Mouse (Mus musculus): ENCODE data around the gene Mgp. TPM values are rescaled to one million over a fixed set of nuclear protein-coding genes. Genes with fewer than 3 reads are reported as not detected.
A peak's percentile ranks its signal among the peaks of the same experiment; 100 is the strongest.
"Not testable (repeated sequence)": the region's sequence is repeated elsewhere in the genome, so short reads cannot be mapped to it uniquely, and the experiment has no call there.

The Mgp gene
- polyA plus RNA-seq, 1 experiment from 2014 or later: 5.0 TPM

- Histone ChIP-seq H3K27me3 (replicated peaks; ENCODE audit: control insufficient read depth, insufficient read depth, low read length) (no peaks in the 10 kb centered on the region), H3K9ac (ENCODE audit: low read length) (no peak overlapping the region), H3K4me1 (ENCODE audit: control insufficient read depth, insufficient read depth, low read length) (no peaks in the 10 kb centered on the region), H3K27ac (ENCODE audit: low read depth, low read length) (no peak overlapping the region), H3K36me3 (ENCODE audit: control insufficient read depth, insufficient read depth, low read length) (no peaks in the 10 kb centered on the region), H3K4me3 (ENCODE audit: low read depth, low read length) (no peak overlapping the region), H3K9me3 (replicated peaks; ENCODE audit: control insufficient read depth, low read length) (no peaks in the 10 kb centered on the region), H3K4me2 (ENCODE audit: low read length) (no peak overlapping the region)
- no peak for ATAC-seq
- WGBS: 87% methylated on average over 6 of the region's 6 CpGs
- no peak for DNase-seq (ENCODE audit: low spot score)
These were observed 13.4 kb upstream of the Mgp start for GRCm38 (mm10) chr6:136889067-136889466.

DNA sequence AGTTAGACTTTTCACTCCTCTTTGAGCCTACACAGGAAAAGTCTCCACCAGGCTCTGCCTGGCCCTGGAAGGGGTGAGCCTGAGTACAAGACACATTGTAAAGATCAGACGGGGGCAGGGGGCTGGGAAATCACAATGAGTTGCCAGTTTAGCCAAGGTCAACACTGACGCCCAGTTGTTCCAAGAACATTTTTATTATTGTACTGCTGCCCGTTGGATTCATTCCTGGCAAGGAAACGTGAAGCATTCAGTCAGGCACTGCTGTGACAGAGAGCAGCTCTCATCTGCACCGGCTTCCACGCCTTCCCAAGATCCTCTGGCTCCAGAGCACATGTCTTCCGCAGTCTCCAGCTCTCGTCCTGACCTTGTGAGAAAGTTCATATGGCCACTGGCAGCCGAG is 12.2 kb upstream of the Mgp start:
- no peaks in the 10 kb centered on the region for H3K4me1 ChIP-seq (ENCODE audit: control insufficient read depth, insufficient read depth, low read length)
- no peak overlapping the region for H3K27ac ChIP-seq (ENCODE audit: low read depth, low read length)
- H3K9me3 ChIP-seq (replicated peaks; ENCODE audit: control insufficient read depth, low read length): no peaks in the 10 kb centered on the region
- H3K27me3 ChIP-seq (replicated peaks; ENCODE audit: control insufficient read depth, insufficient read depth, low read length): no peaks in the 10 kb centered on the region
- no peaks in the 10 kb centered on the region for H3K36me3 ChIP-seq (ENCODE audit: control insufficient read depth, insufficient read depth, low read length)
- no peak for ATAC-seq
- H3K4me2 ChIP-seq (ENCODE audit: low read length): no peak overlapping the region
- no peak overlapping the region for H3K4me3 ChIP-seq (ENCODE audit: low read depth, low read length)
- H3K9ac ChIP-seq (ENCODE audit: low read length): no peak overlapping the region
- no peak for DNase-seq (ENCODE audit: low spot score)
- 81% methylated on average over 9 of the region's 9 CpGs for WGBS

- H3K36me3 ChIP-seq (ENCODE audit: control insufficient read depth, insufficient read depth, low read length); H3K4me2 ChIP-seq (ENCODE audit: low read length); H3K4me1 ChIP-seq (ENCODE audit: control insufficient read depth, insufficient read depth, low read length); H3K27me3 ChIP-seq (replicated peaks; ENCODE audit: control insufficient read depth, insufficient read depth, low read length); H3K27ac ChIP-seq (ENCODE audit: low read depth, low read length); ATAC-seq; H3K9me3 ChIP-seq (replicated peaks; ENCODE audit: control insufficient read depth, low read length); H3K9ac ChIP-seq (ENCODE audit: low read length); DNase-seq (ENCODE audit: low spot score); H3K4me3 ChIP-seq (ENCODE audit: low read depth, low read length): not testable (repeated sequence)
- WGBS: 50% methylated on average over 1 of the region's 1 CpGs
These were observed 9.1 kb upstream of the Mgp start for GRCm38 (mm10) chr6:136884766-136885165.

GRCm38 (mm10) chr6:136883961-136884360 is 8.3 kb upstream of the Mgp start:
- no peak overlapping the region for H3K4me2 ChIP-seq (ENCODE audit: low read length)
- WGBS: 91% methylated on average over 6 of the region's 6 CpGs

DNA sequence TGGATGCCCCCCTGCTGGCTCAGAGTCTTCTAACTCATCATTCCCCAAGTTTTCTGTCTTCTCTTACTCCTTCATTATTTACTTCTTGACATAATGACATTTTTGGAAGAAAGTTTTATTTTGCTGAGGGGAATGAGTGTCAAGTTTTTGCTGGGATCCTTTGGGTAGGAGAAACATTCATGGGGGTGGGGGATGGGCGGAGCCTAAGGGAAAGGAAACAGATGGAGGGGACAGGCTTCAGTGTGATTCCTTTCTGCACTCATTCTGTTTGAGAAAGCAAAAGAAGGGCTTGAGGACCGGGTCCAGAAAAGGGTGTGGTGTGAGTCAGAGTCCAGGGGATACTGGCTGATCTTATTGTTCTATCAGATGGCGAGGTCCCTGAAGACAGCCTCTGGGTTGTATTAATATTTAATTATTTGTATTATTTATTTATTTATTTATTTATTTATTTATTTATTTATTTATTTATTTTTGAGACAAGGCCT is 7.8 kb upstream of the Mgp start:
- 87% methylated on average over 3 of the region's 3 CpGs for WGBS
- Histone ChIP-seq H3K27ac (ENCODE audit: low read depth, low read length) (no peak overlapping the region), H3K36me3 (ENCODE audit: control insufficient read depth, insufficient read depth, low read length) (no peaks in the 10 kb centered on the region), H3K4me1 (ENCODE audit: control insufficient read depth, insufficient read depth, low read length) (no peaks in the 10 kb centered on the region), H3K9me3 (replicated peaks; ENCODE audit: control insufficient read depth, low read length) (no peaks in the 10 kb centered on the region), H3K27me3 (replicated peaks; ENCODE audit: control insufficient read depth, insufficient read depth, low read length) (no peaks in the 10 kb centered on the region), H3K9ac (ENCODE audit: low read length) (no peak overlapping the region), H3K4me2 (ENCODE audit: low read length) (no peak overlapping the region), H3K4me3 (ENCODE audit: low read depth, low read length) (no peak overlapping the region)
- ATAC-seq (no peak), DNase-seq (ENCODE audit: low spot score) (no peak)

More at GRCm38 (mm10) chr6:136883961-136884360, 8.3 kb upstream of the Mgp start:
- H3K27me3 ChIP-seq (replicated peaks; ENCODE audit: control insufficient read depth, insufficient read depth, low read length): no peaks in the 10 kb centered on the region
- H3K36me3 ChIP-seq (ENCODE audit: control insufficient read depth, insufficient read depth, low read length): no peaks in the 10 kb centered on the region
- H3K4me1 ChIP-seq (ENCODE audit: control insufficient read depth, insufficient read depth, low read length): no peaks in the 10 kb centered on the region
- H3K4me3 ChIP-seq (ENCODE audit: low read depth, low read length): no peak overlapping the region
- no peak overlapping the region for H3K9ac ChIP-seq (ENCODE audit: low read length)
- DNase-seq (ENCODE audit: low spot score) (no peak), ATAC-seq (no peak)
- no peaks in the 10 kb centered on the region for H3K9me3 ChIP-seq (replicated peaks; ENCODE audit: control insufficient read depth, low read length)
- H3K27ac ChIP-seq (ENCODE audit: low read depth, low read length): no peak overlapping the region

DNA sequence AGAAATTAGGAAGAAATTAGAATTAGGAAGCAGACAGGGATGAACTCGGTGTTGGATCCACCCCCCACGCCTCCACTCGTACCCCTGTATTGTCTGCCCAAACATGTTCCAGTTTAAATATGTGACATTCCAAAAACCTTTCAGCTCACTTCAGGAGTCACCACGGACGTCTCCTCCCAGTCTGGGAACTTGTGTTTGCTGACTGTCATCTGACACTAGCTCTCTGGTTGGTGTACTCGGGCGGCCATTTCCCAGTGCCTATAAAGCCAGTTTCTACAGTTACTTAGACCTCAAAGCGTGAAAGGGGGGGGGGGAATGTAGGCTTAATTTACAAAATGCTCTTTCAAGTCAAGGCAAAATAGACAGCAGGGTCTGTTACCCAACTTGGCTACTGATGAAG is 6.1 kb upstream of the Mgp start:
- Histone ChIP-seq H3K9me3 (replicated peaks; ENCODE audit: control insufficient read depth, low read length) (no peaks in the 10 kb centered on the region), H3K4me3 (ENCODE audit: low read depth, low read length) (no peak overlapping the region), H3K4me1 (ENCODE audit: control insufficient read depth, insufficient read depth, low read length) (no peaks in the 10 kb centered on the region), H3K27ac (ENCODE audit: low read depth, low read length) (no peak overlapping the region), H3K36me3 (ENCODE audit: control insufficient read depth, insufficient read depth, low read length) (no peaks in the 10 kb centered on the region), H3K9ac (ENCODE audit: low read length) (no peak overlapping the region), H3K4me2 (ENCODE audit: low read length) (no peak overlapping the region), H3K27me3 (replicated peaks; ENCODE audit: control insufficient read depth, insufficient read depth, low read length) (no peaks in the 10 kb centered on the region)
- WGBS: 84% methylated on average over 8 of the region's 8 CpGs
- ATAC-seq: no peak
- no peak for DNase-seq (ENCODE audit: low spot score)

GRCm38 (mm10) chr6:136874599-136874998 is 1.0 kb downstream of the Mgp start:
- no peak overlapping the region for H3K4me3 ChIP-seq (ENCODE audit: low read depth, low read length)
- H3K9me3 ChIP-seq (replicated peaks; ENCODE audit: control insufficient read depth, low read length): no peaks in the 10 kb centered on the region
- DNase-seq (ENCODE audit: low spot score) (peak; percentile 71), ATAC-seq (peak; percentile 48; the same call in 1 of the 2 replicates)
- no peak overlapping the region for H3K9ac ChIP-seq (ENCODE audit: low read length)
- WGBS: 18% methylated on average over 8 of the region's 8 CpGs
- H3K36me3 ChIP-seq (ENCODE audit: control insufficient read depth, insufficient read depth, low read length): no peaks in the 10 kb centered on the region
- H3K4me2 ChIP-seq (ENCODE audit: low read length): no peak overlapping the region
- H3K27me3 ChIP-seq (replicated peaks; ENCODE audit: control insufficient read depth, insufficient read depth, low read length): no peaks in the 10 kb centered on the region
- H3K27ac ChIP-seq (ENCODE audit: low read depth, low read length): no peak overlapping the region
- peaks cover 7% of the 10 kb centered on the region; the same call in 1 of the 2 replicates for H3K4me1 ChIP-seq (ENCODE audit: control insufficient read depth, insufficient read depth, low read length)

DNA sequence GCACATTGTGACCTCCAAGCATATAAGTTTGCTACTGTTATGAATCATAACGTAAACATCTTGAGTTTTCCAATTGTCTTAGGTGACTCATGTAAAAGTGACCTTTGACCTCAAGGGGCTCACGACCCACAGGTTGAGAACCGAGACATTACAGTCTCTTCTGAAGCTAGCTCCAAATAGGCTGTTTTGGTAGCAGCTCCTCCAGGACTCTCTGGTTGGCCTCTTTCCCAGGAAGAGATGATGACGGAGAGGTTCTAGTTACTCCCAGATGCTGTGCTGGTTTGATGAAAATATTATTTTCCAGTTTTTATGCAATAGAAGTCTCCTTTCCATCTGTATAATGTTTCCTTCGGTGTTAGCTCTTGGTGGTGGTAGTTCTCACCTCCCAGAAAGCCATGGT is 6.7 kb downstream of the Mgp start:
- no peaks in the 10 kb centered on the region for H3K27me3 ChIP-seq (replicated peaks; ENCODE audit: control insufficient read depth, insufficient read depth, low read length)
- H3K4me1 ChIP-seq (ENCODE audit: control insufficient read depth, insufficient read depth, low read length): 0 out of 2 replicates have a peak, but pooled peaks cover under 1% of the 10 kb centered on the region
- ATAC-seq: no peak
- DNase-seq (ENCODE audit: low spot score): no peak
- H3K27ac ChIP-seq (ENCODE audit: low read depth, low read length): no peak overlapping the region
- no peak overlapping the region for H3K4me3 ChIP-seq (ENCODE audit: low read depth, low read length)
- 82% methylated on average over 5 of the region's 5 CpGs for WGBS
- no peaks in the 10 kb centered on the region for H3K36me3 ChIP-seq (ENCODE audit: control insufficient read depth, insufficient read depth, low read length)
- no peak overlapping the region for H3K9ac ChIP-seq (ENCODE audit: low read length)
- H3K9me3 ChIP-seq (replicated peaks; ENCODE audit: control insufficient read depth, low read length): no peaks in the 10 kb centered on the region
- no peak overlapping the region for H3K4me2 ChIP-seq (ENCODE audit: low read length)

DNA sequence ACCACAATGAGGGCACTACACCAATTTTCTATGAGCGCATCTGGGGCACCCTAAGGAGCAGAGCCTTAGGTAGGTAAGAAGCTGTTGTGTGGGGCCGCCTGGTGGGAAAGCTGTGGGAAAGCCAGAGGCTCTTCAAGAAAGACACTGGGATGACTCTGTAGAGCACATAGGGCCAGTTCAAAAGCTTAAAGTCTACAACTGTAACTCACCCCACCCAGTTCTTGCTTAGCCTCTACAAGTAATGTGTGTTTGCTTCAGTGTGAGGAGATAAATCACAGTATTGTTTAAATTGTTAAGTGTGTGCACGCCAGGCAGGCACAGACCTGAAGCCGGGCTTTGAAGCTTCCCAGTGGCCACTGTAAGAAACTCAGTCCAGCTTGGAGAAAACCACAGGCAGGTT is 9.5 kb downstream of the Mgp start:
- Histone ChIP-seq H3K27me3 (replicated peaks; ENCODE audit: control insufficient read depth, insufficient read depth, low read length) (no peaks in the 10 kb centered on the region), H3K27ac (ENCODE audit: low read depth, low read length) (no peak overlapping the region), H3K36me3 (ENCODE audit: control insufficient read depth, insufficient read depth, low read length) (no peaks in the 10 kb centered on the region), H3K9me3 (replicated peaks; ENCODE audit: control insufficient read depth, low read length) (no peaks in the 10 kb centered on the region), H3K9ac (ENCODE audit: low read length) (no peak overlapping the region), H3K4me3 (ENCODE audit: low read depth, low read length) (no peak overlapping the region), H3K4me1 (ENCODE audit: control insufficient read depth, insufficient read depth, low read length) (no peaks in the 10 kb centered on the region), H3K4me2 (ENCODE audit: low read length) (no peak overlapping the region)
- WGBS: 86% methylated on average over 4 of the region's 4 CpGs
- DNase-seq (ENCODE audit: low spot score) (no peak), ATAC-seq (no peak)
